Mouse (Mus musculus): Measurements from ENCODE around the gene Olfr275. TPM values are rescaled to one million over a fixed set of nuclear protein-coding genes. Genes with fewer than 3 reads are reported as not detected.
"Not testable (repeated sequence)": the region's sequence is repeated elsewhere in the genome, so short reads cannot be mapped to it uniquely, and the experiment has no call there.

Gene Olfr275
- polyA plus RNA-seq (2014; fragmentation: Nextera tagmentation; extraction: Ambion mirVana): not detected in 2 replicates

GRCm38 (mm10) chr4:52814304-52814703, at the start of gene Olfr275:
Gene Olfr275, plus strand, starts transcription at chr4:52814604.
- no peak for ATAC-seq (ENCODE audit: insufficient number of reproducible peaks, insufficient read depth, low FRiP score, low read depth)
- Histone ChIP-seq H3K9me3 (ENCODE audit: control insufficient read depth, low read length) (no peaks in the 10 kb centered on the region), H3K27ac (replicated peaks in 1 of 2; ENCODE audit: control insufficient read depth in 1 of 2, insufficient read depth in 1 of 2, low read depth in 2 of 2, low read length in 2 of 2) (no peak within 1 kb of the TSS), H3K36me3 (ENCODE audit: control insufficient read depth, insufficient read depth, low read length) (no peaks in the 10 kb centered on the region), H3K9ac (ENCODE audit: low read length) (no peak within 1 kb of the TSS), H3K4me3 (ENCODE audit: control insufficient read depth in 1 of 2, insufficient read depth in 1 of 2, low read depth in 1 of 2, low read length in 2 of 2) (no peak within 1 kb of the TSS), H3K4me2 (ENCODE audit: low read length) (no peak within 1 kb of the TSS), H3K27me3 (ENCODE audit: control insufficient read depth, insufficient read depth, low read length) (no peaks in the 10 kb centered on the region), H3K4me1 (ENCODE audit: control insufficient read depth in 2 of 2, insufficient read depth in 2 of 2, low read length in 2 of 2) (no peaks in the 10 kb centered on the region)
- 79% methylated on average over 2 of the region's 2 CpGs for WGBS

DNA sequence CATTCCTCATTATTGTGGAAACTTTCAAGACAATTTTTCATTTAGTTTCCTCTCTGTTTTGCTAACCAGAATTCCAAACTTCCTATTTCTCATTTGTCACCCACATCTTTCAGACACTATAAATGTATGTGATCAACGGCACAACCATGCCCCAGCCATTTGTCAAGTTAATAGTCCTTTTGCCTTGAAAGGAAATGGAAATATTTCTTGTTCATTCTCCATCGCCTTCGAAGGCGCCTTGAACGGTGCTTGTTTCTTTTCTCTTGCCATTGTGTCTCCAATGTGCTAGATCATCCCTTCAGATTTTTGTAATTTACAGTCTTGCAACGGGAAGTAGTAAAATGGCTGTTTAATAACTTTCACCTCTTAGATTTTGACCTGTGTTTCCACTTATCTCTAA, 48.8 kb upstream of the Olfr275 start:
- H3K36me3 ChIP-seq (ENCODE audit: control insufficient read depth, insufficient read depth, low read length): no peaks in the 10 kb centered on the region
- H3K4me2 ChIP-seq (ENCODE audit: low read length): no peak overlapping the region
- no peaks in the 10 kb centered on the region for H3K27me3 ChIP-seq (ENCODE audit: control insufficient read depth, insufficient read depth, low read length)
- no peak for ATAC-seq (ENCODE audit: insufficient number of reproducible peaks, insufficient read depth, low FRiP score, low read depth)
- no peaks in the 10 kb centered on the region for H3K9me3 ChIP-seq (ENCODE audit: control insufficient read depth, low read length)
- H3K4me3 ChIP-seq (ENCODE audit: control insufficient read depth in 1 of 2, insufficient read depth in 1 of 2, low read depth in 1 of 2, low read length in 2 of 2): no peak overlapping the region
- H3K4me1 ChIP-seq (ENCODE audit: control insufficient read depth in 2 of 2, insufficient read depth in 2 of 2, low read length in 2 of 2): no peaks in the 10 kb centered on the region
- WGBS: 83% methylated on average over 6 of the region's 6 CpGs
- no peak overlapping the region for H3K27ac ChIP-seq (replicated peaks in 1 of 2; ENCODE audit: control insufficient read depth in 1 of 2, insufficient read depth in 1 of 2, low read depth in 2 of 2, low read length in 2 of 2)
- H3K9ac ChIP-seq (ENCODE audit: low read length): no peak overlapping the region

DNA sequence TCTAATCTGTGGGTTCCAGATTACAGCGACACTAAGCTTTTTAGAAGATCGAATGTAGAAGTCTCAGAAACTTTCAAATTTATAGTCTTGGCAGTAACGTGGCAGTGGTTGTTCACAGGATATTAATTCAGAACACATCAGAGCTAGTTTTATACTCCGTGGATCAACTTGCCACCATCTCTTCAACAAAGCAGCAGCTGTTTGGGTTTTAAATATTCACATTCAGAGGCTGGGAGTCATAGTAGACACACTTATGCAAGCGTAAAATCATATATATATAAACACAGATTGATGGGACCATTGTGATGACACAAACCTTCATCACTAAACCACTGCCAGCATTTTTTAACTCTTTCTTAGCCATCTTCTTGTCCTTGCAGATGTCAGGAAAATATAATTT, 42.2 kb upstream of the Olfr275 start:
- ATAC-seq (ENCODE audit: insufficient number of reproducible peaks, insufficient read depth, low FRiP score, low read depth): no peak
- H3K9ac ChIP-seq (ENCODE audit: low read length): no peak overlapping the region
- H3K4me1 ChIP-seq (ENCODE audit: control insufficient read depth in 2 of 2, insufficient read depth in 2 of 2, low read length in 2 of 2): no peaks in the 10 kb centered on the region
- no peak overlapping the region for H3K4me3 ChIP-seq (ENCODE audit: control insufficient read depth in 1 of 2, insufficient read depth in 1 of 2, low read depth in 1 of 2, low read length in 2 of 2)
- H3K27me3 ChIP-seq (ENCODE audit: control insufficient read depth, insufficient read depth, low read length): no peaks in the 10 kb centered on the region
- no peak overlapping the region for H3K27ac ChIP-seq (replicated peaks in 1 of 2; ENCODE audit: control insufficient read depth in 1 of 2, insufficient read depth in 1 of 2, low read depth in 2 of 2, low read length in 2 of 2)
- WGBS: 72% methylated on average over 5 of the region's 5 CpGs
- H3K4me2 ChIP-seq (ENCODE audit: low read length): no peak overlapping the region
- no peaks in the 10 kb centered on the region for H3K9me3 ChIP-seq (ENCODE audit: control insufficient read depth, low read length)
- no peaks in the 10 kb centered on the region for H3K36me3 ChIP-seq (ENCODE audit: control insufficient read depth, insufficient read depth, low read length)

DNA sequence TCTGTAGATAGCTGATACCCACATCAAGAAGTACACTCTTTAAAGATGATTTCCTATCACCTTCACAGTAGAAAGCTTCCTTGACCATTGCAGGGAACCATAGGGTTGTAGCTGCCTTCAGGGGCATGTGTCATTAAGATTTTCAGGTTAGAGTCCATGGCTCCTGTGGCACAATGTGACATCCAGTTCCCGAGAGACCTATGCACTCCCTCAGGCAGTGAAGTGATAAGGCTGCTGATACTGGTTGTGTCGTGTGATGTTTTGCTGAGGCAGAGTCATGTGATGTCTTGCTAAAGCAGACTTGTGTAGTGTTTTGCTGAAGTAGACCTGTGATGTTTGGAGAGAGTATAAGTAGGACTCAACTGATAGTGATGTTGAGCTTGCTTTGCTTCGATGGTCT, 14.4 kb upstream of the Olfr275 start:
- Histone ChIP-seq H3K4me3 (ENCODE audit: control insufficient read depth in 1 of 2, insufficient read depth in 1 of 2, low read depth in 1 of 2, low read length in 2 of 2) (no peak overlapping the region), H3K9ac (ENCODE audit: low read length) (no peak overlapping the region), H3K27me3 (ENCODE audit: control insufficient read depth, insufficient read depth, low read length) (no peaks in the 10 kb centered on the region), H3K4me1 (ENCODE audit: control insufficient read depth in 2 of 2, insufficient read depth in 2 of 2, low read length in 2 of 2) (no peaks in the 10 kb centered on the region), H3K4me2 (ENCODE audit: low read length) (no peak overlapping the region), H3K36me3 (ENCODE audit: control insufficient read depth, insufficient read depth, low read length) (no peaks in the 10 kb centered on the region), H3K27ac (replicated peaks in 1 of 2; ENCODE audit: control insufficient read depth in 1 of 2, insufficient read depth in 1 of 2, low read depth in 2 of 2, low read length in 2 of 2) (no peak overlapping the region), H3K9me3 (ENCODE audit: control insufficient read depth, low read length) (no peaks in the 10 kb centered on the region)
- WGBS: 16% methylated on average over 3 of the region's 3 CpGs
- ATAC-seq (ENCODE audit: insufficient number of reproducible peaks, insufficient read depth, low FRiP score, low read depth): no peak

DNA sequence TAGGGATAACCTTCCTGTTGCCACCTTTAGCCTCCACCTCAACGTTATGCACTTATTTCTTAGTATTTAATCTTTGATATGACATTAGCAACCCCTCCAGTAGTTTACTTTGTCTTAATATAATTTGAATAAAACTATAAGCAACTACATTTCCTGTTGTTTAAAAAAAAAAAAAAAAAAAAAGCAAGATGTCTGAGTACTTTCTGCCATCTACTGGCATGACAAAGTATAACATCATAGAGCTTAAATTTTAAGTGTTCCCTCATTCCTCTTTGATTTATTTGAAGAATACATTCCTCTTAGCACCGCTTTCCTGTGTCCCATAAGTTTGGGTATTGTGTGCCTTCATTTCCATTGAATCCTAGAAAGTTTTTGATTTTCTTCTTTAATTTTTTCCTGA, 2.5 kb upstream of the Olfr275 start:
- no peak for ATAC-seq (ENCODE audit: insufficient number of reproducible peaks, insufficient read depth, low FRiP score, low read depth)
- H3K9ac ChIP-seq (ENCODE audit: low read length): no peak overlapping the region
- no peaks in the 10 kb centered on the region for H3K36me3 ChIP-seq (ENCODE audit: control insufficient read depth, insufficient read depth, low read length)

GRCm38 (mm10) chr4:52821375-52821774, 7.0 kb downstream of the Olfr275 start:
- Histone ChIP-seq H3K9ac (ENCODE audit: low read length) (no peak overlapping the region), H3K27me3 (ENCODE audit: control insufficient read depth, insufficient read depth, low read length) (no peaks in the 10 kb centered on the region), H3K4me2 (ENCODE audit: low read length) (no peak overlapping the region), H3K4me3 (ENCODE audit: control insufficient read depth in 1 of 2, insufficient read depth in 1 of 2, low read depth in 1 of 2, low read length in 2 of 2) (no peak overlapping the region), H3K4me1 (ENCODE audit: control insufficient read depth in 2 of 2, insufficient read depth in 2 of 2, low read length in 2 of 2) (no peaks in the 10 kb centered on the region), H3K36me3 (ENCODE audit: control insufficient read depth, insufficient read depth, low read length) (no peaks in the 10 kb centered on the region), H3K27ac (replicated peaks in 1 of 2; ENCODE audit: control insufficient read depth in 1 of 2, insufficient read depth in 1 of 2, low read depth in 2 of 2, low read length in 2 of 2) (no peak overlapping the region), H3K9me3 (ENCODE audit: control insufficient read depth, low read length) (no peaks in the 10 kb centered on the region)
- 94% methylated on average over 11 of the region's 11 CpGs for WGBS
- no peak for ATAC-seq (ENCODE audit: insufficient number of reproducible peaks, insufficient read depth, low FRiP score, low read depth)

More for the DNA sequence above, 2.5 kb upstream of the Olfr275 start:
- no peak overlapping the region for H3K4me3 ChIP-seq (ENCODE audit: control insufficient read depth in 1 of 2, insufficient read depth in 1 of 2, low read depth in 1 of 2, low read length in 2 of 2)
- 28% methylated on average over 2 of the region's 2 CpGs for WGBS
- H3K27me3 ChIP-seq (ENCODE audit: control insufficient read depth, insufficient read depth, low read length): no peaks in the 10 kb centered on the region
- H3K9me3 ChIP-seq (ENCODE audit: control insufficient read depth, low read length): no peaks in the 10 kb centered on the region
- no peak overlapping the region for H3K4me2 ChIP-seq (ENCODE audit: low read length)
- H3K27ac ChIP-seq (replicated peaks in 1 of 2; ENCODE audit: control insufficient read depth in 1 of 2, insufficient read depth in 1 of 2, low read depth in 2 of 2, low read length in 2 of 2): no peak overlapping the region
- no peaks in the 10 kb centered on the region for H3K4me1 ChIP-seq (ENCODE audit: control insufficient read depth in 2 of 2, insufficient read depth in 2 of 2, low read length in 2 of 2)

- not testable (repeated sequence) for H3K9me3 ChIP-seq (ENCODE audit: control insufficient read depth, low read length); H3K36me3 ChIP-seq (ENCODE audit: control insufficient read depth, insufficient read depth, low read length); ATAC-seq (ENCODE audit: insufficient number of reproducible peaks, insufficient read depth, low FRiP score, low read depth); H3K4me1 ChIP-seq (ENCODE audit: control insufficient read depth in 2 of 2, insufficient read depth in 2 of 2, low read length in 2 of 2); H3K27me3 ChIP-seq (ENCODE audit: control insufficient read depth, insufficient read depth, low read length); H3K9ac ChIP-seq (ENCODE audit: low read length); H3K27ac ChIP-seq (replicated peaks in 1 of 2; ENCODE audit: control insufficient read depth in 1 of 2, insufficient read depth in 1 of 2, low read depth in 2 of 2, low read length in 2 of 2); H3K4me2 ChIP-seq (ENCODE audit: low read length); H3K4me3 ChIP-seq (ENCODE audit: control insufficient read depth in 1 of 2, insufficient read depth in 1 of 2, low read depth in 1 of 2, low read length in 2 of 2)
- WGBS: 30% methylated on average over 1 of the region's 1 CpGs
Measured at GRCm38 (mm10) chr4:52845411-52845810, 31.0 kb downstream of the Olfr275 start.

GRCm38 (mm10) chr4:52849039-52849635, 34.7 kb downstream of the Olfr275 start:
- Histone ChIP-seq H3K27ac (replicated peaks in 1 of 2; ENCODE audit: control insufficient read depth in 1 of 2, insufficient read depth in 1 of 2, low read depth in 2 of 2, low read length in 2 of 2) (no peak overlapping the region), H3K9ac (ENCODE audit: low read length) (no peak overlapping the region), H3K36me3 (ENCODE audit: control insufficient read depth, insufficient read depth, low read length) (no peaks in the 10 kb centered on the region), H3K4me1 (ENCODE audit: control insufficient read depth in 2 of 2, insufficient read depth in 2 of 2, low read length in 2 of 2) (no peaks in the 10 kb centered on the region), H3K4me3 (ENCODE audit: control insufficient read depth in 1 of 2, insufficient read depth in 1 of 2, low read depth in 1 of 2, low read length in 2 of 2) (no peak overlapping the region), H3K9me3 (ENCODE audit: control insufficient read depth, low read length) (no peaks in the 10 kb centered on the region), H3K27me3 (ENCODE audit: control insufficient read depth, insufficient read depth, low read length) (no peaks in the 10 kb centered on the region), H3K4me2 (ENCODE audit: low read length) (no peak overlapping the region)
- no peak for ATAC-seq (ENCODE audit: insufficient number of reproducible peaks, insufficient read depth, low FRiP score, low read depth)
- WGBS: 55% methylated on average over 4 of the region's 4 CpGs

Data from heart, embryonic 14.5 days (tissue).